Mouse (Mus musculus) hindbrain, embryonic 11.5 days (tissue): ENCODE data around the gene Hs3st3a1. TPM values are rescaled to one million over a fixed set of nuclear protein-coding genes. Genes with fewer than 3 reads are reported as not detected.

Source experiments
- ATAC-seq: fragments of 200-750 bp; cut with Nextera tagmentation; 2 replicates; pipeline ENCODE4 v1.8.0; 2017; ENCODE audit warnings: mild to moderate bottlenecking, moderate TSS enrichment, moderate library complexity; ENCODE audit not compliant: low FRiP score
- DNase-seq: peaks from one replicate; pipeline ENCODE4 v3.0.0-alpha.2; 2015; ENCODE audit warnings: low spot score
- H3K27ac ChIP-seq: fragments of 300-500 bp; sonication (generic); 2 replicates; pipeline ENCODE4 v1.5.1; 2014; ENCODE audit warnings: mild to moderate bottlenecking, low read depth, low read length
- H3K27me3 ChIP-seq: fragments of 300-500 bp; sonication (generic); 2 replicates; pipeline ENCODE4 v1.6.1; 2014; ENCODE audit warnings: mild to moderate bottlenecking, low read length, moderate library complexity, mixed read lengths; ENCODE audit not compliant: control insufficient read depth, insufficient read depth
- H3K36me3 ChIP-seq: fragments of 300-500 bp; sonication (generic); 2 replicates; pipeline ENCODE4 v1.6.1; 2014; ENCODE audit warnings: mild to moderate bottlenecking, low read length, moderate library complexity, mixed read lengths; ENCODE audit not compliant: control insufficient read depth, insufficient read depth
- H3K4me1 ChIP-seq: fragments of 300-500 bp; sonication (generic); replicated peaks from 2 replicates; pipeline ENCODE4 v1.6.1; 2014; ENCODE audit warnings: low read length, mixed read lengths; ENCODE audit not compliant: control insufficient read depth, insufficient read depth
- H3K4me2 ChIP-seq: fragments of 300-500 bp; sonication (generic); replicated peaks from 2 replicates; pipeline ENCODE4 v1.6.1; 2014; ENCODE audit warnings: mild to moderate bottlenecking, low read depth, low read length
- H3K4me3 ChIP-seq: fragments of 300-500 bp; sonication (generic); 2 replicates; pipeline ENCODE4 v1.5.1; 2014; ENCODE audit warnings: low read depth, low read length
- H3K9ac ChIP-seq: fragments of 300-500 bp; sonication (generic); 2 replicates; pipeline ENCODE4 v1.6.1; 2014; ENCODE audit warnings: low read depth, low read length
- H3K9me3 ChIP-seq: fragments of 300-500 bp; sonication (generic); 2 replicates; pipeline ENCODE4 v1.6.1; 2016; ENCODE audit warnings: low read length; ENCODE audit not compliant: control insufficient read depth
- WGBS: fragments of 180-500 bp; shearing (Covaris S2); extraction: QIAGEN DNeasy Blood & Tissue Kit; methylation state at CpG from one replicate; pipeline ENCODE4 v1.1.7; 2014; 5-methylcytosine and 5-hydroxymethylcytosine counted together
- polyA plus RNA-seq: library from polyadenylated mRNA; unstranded; fragments of >200 nt; fragmentation: Nextera tagmentation; extraction: Ambion mirVana; gene quantifications from 2 replicates; pipeline ENCODE4 v1.2.1, GENCODE M21; 2014

Gene Hs3st3a1
- polyA plus RNA-seq, 1 experiment from 2014 or later, result 2.0 TPM

- no peaks in the 10 kb centered on the region for H3K4me1 ChIP-seq
- H3K27ac ChIP-seq, result no peak overlapping the region
- WGBS, result 94% methylated on average over 9 of the region's 9 CpGs
- H3K27me3 ChIP-seq, result peaks cover 8% of the 10 kb centered on the region
- H3K9ac ChIP-seq, result no peak overlapping the region
- DNase-seq (no peak), ATAC-seq (no peak)
- no peaks in the 10 kb centered on the region for H3K36me3 ChIP-seq
- no peaks in the 10 kb centered on the region for H3K9me3 ChIP-seq
- H3K4me3 ChIP-seq, result no peak overlapping the region
- H3K4me2 ChIP-seq, result no peak overlapping the region
These were observed 81.8 kb downstream of the Hs3st3a1 start for GRCm38 (mm10) chr11:64516712-64517589.

- peaks cover 8% of the 10 kb centered on the region for H3K27me3 ChIP-seq
- DNase-seq (no peak), ATAC-seq (no peak)
- H3K9ac ChIP-seq, result no peak overlapping the region
- no peaks in the 10 kb centered on the region for H3K36me3 ChIP-seq
- WGBS, result 78% methylated on average over 6 of the region's 6 CpGs
- H3K4me3 ChIP-seq, result no peak overlapping the region
- no peaks in the 10 kb centered on the region for H3K4me1 ChIP-seq
- H3K4me2 ChIP-seq, result no peak overlapping the region
- H3K27ac ChIP-seq, result no peak overlapping the region
- H3K9me3 ChIP-seq, result no peaks in the 10 kb centered on the region
These were observed 83.2 kb downstream of the Hs3st3a1 start for GRCm38 (mm10) chr11:64518146-64518841.

DNA sequence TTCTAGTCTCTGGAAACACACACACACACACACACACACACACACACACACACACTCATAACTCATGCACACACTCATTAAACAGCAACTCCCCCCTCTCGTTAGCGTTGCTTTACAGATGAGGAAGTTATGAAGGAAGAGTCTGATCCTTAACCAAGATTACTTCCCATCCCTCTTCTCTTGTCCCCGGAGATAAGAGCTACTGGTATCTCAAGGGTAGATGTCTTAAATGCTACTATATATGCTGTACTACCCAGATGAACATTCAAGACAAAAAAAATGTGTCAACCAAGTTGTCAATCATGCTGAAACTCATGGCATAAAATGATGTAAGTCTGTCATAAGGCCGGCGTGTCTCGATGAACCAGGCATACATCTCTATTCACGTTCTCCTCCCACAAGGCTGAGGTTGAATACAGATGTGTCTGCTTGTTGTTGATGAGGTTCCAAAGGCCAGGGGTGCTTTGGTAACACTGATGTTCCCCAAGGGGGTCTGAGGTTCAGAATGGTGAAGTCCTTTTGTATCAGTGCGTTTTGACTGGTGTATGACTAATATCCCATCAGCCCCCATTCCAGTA lies 89.0 kb downstream of the Hs3st3a1 start:
- H3K4me3 ChIP-seq, result no peak overlapping the region
- WGBS, result 93% methylated on average over 8 of the region's 8 CpGs
- no peaks in the 10 kb centered on the region for H3K4me1 ChIP-seq
- H3K4me2 ChIP-seq, result no peak overlapping the region
- H3K27ac ChIP-seq, result no peak overlapping the region
- H3K9ac ChIP-seq, result no peak overlapping the region
- ATAC-seq, result no peak
- no peak for DNase-seq
- H3K27me3 ChIP-seq, result peaks cover 8% of the 10 kb centered on the region
- H3K9me3 ChIP-seq, result no peaks in the 10 kb centered on the region
- no peaks in the 10 kb centered on the region for H3K36me3 ChIP-seq

DNA sequence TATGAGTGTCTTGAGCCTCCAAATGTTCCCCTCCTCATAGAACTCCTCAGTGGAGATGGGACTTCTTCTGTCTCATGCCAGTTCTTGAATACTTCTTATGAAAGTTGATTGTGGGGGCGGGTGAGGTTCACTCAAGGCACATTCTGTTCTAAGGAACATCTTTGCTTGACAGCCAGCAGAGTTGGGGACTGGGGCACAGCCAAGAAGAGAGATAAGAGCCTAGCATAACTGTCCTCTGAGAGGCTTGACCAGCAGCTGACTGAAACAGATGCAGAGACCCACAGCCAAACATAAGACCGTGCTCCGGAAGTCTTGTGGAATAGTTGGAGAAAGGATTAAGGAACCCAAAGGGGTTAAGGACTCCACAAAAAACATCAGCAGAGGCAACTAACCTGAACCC lies 102.1 kb downstream of the Hs3st3a1 start:
- Histone ChIP-seq H3K27ac (no peak overlapping the region), H3K27me3 (no peaks in the 10 kb centered on the region), H3K4me2 (no peak overlapping the region), H3K4me3 (no peak overlapping the region), H3K36me3 (no peaks in the 10 kb centered on the region), H3K9me3 (no peaks in the 10 kb centered on the region), H3K4me1 (no peaks in the 10 kb centered on the region), H3K9ac (no peak overlapping the region)
- ATAC-seq (no peak), DNase-seq (no peak)
- WGBS, result 96% methylated on average over 3 of the region's 3 CpGs

- no peak overlapping the region for H3K4me2 ChIP-seq
- H3K36me3 ChIP-seq, result no peaks in the 10 kb centered on the region
- H3K4me3 ChIP-seq, result no peak overlapping the region
- no peak overlapping the region for H3K9ac ChIP-seq
- no peak overlapping the region for H3K27ac ChIP-seq
- WGBS, result 86% methylated on average over 9 of the region's 9 CpGs
- DNase-seq (no peak), ATAC-seq (no peak)
- no peaks in the 10 kb centered on the region for H3K27me3 ChIP-seq
- no peaks in the 10 kb centered on the region for H3K9me3 ChIP-seq
- H3K4me1 ChIP-seq, result no peaks in the 10 kb centered on the region
These were observed 106.7 kb downstream of the Hs3st3a1 start for GRCm38 (mm10) chr11:64541866-64542265.

GRCm38 (mm10) chr11:64542335-64542734 lies 107.2 kb downstream of the Hs3st3a1 start:
- DNase-seq (no peak), ATAC-seq (no peak)
- Histone ChIP-seq H3K4me2 (no peak overlapping the region), H3K27ac (no peak overlapping the region), H3K9me3 (no peaks in the 10 kb centered on the region), H3K36me3 (no peaks in the 10 kb centered on the region), H3K4me3 (no peak overlapping the region), H3K27me3 (no peaks in the 10 kb centered on the region), H3K4me1 (no peaks in the 10 kb centered on the region), H3K9ac (no peak overlapping the region)
- 41% methylated on average over 6 of the region's 6 CpGs for whole genome bisulfite sequencing

DNA sequence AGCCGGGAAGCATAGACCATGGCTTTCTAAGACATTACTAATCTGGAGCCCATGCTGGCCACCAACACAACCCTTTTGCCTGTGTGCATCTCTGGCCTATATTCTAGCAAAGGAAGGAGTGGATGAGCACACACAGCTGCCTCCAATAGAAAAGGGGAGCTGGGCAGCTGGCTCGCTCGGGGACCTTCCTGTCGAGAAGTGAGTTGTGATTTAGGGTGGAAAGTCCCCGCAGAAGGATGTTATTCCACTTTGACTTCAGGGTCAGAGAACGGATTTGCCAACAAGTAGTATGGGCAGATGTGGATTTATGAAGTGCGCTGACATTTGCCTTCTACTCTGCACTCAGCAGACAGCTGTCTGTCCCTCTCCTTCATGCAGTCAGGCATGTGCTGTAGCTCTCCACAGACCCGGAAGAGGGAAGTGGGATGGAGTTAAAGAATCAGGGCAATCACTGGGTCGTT lies 108.1 kb downstream of the Hs3st3a1 start:
- no peak for ATAC-seq
- Histone ChIP-seq H3K4me3 (no peak overlapping the region), H3K27ac (no peak overlapping the region), H3K9me3 (no peaks in the 10 kb centered on the region), H3K9ac (no peak overlapping the region), H3K27me3 (no peaks in the 10 kb centered on the region), H3K4me1 (no peaks in the 10 kb centered on the region), H3K36me3 (no peaks in the 10 kb centered on the region), H3K4me2 (no peak overlapping the region)
- no peak for DNase-seq
- WGBS, result 66% methylated on average over 9 of the region's 9 CpGs

GRCm38 (mm10) chr11:64544236-64544635 lies 109.1 kb downstream of the Hs3st3a1 start:
- no peaks in the 10 kb centered on the region for H3K4me1 ChIP-seq
- no peak overlapping the region for H3K9ac ChIP-seq
- no peak overlapping the region for H3K27ac ChIP-seq
- H3K4me3 ChIP-seq, result no peak overlapping the region
- H3K36me3 ChIP-seq, result no peaks in the 10 kb centered on the region
- H3K27me3 ChIP-seq, result no peaks in the 10 kb centered on the region
- no peaks in the 10 kb centered on the region for H3K9me3 ChIP-seq
- WGBS, result 63% methylated on average over 5 of the region's 5 CpGs
- H3K4me2 ChIP-seq, result no peak overlapping the region
- ATAC-seq, result no peak
- DNase-seq, result no peak
